26 mouse cellular contexts compared by ENCODE assay signal in the genomic region with DNA sequence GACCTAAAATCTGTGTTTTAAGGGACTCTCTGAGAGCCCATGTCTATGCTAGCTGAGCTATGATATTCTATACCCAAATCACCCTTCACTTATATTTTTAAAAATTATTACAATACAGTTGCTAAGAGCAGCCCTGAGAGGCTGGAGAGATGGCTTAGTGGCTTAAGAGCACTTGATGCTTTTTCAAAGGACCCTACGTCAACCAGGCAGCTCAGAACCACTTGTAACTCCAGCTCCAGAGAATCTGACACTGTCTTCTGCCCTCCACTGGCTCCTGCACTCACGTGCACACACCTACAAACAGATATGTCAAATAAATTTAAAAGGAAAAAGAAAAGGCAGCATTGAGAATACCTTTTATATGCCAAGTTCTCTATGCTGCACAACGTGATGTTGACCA.
"Had no signal": no experiment of that assay in that cellular context is flagged by ENCODE, and none has a peak within 500 bp of the region (broad histone marks: within the 10 kb centered on the region; RNA-seq: fewer than 3 reads in every experiment).

No protein-coding gene starts in this region.

- H3K4me2 ChIP-seq: heart, embryonic 11.5 days; heart, embryonic 13.5 days; heart, embryonic 15.5 days; hindbrain, embryonic 12.5 days; hindbrain, embryonic 14.5 days; intestine, embryonic 15.5 days; limb, embryonic 12.5 days had no signal

- H3K27me3 ChIP-seq: heart, embryonic 13.5 days; heart, embryonic 15.5 days; hindbrain, embryonic 12.5 days; intestine, embryonic 15.5 days; limb, embryonic 12.5 days had no signal

- H3K27ac ChIP-seq: gastrocnemius, adult 2 months; heart, adult 2 months; heart, embryonic 13.5 days; heart, embryonic 15.5 days; hindbrain, embryonic 10.5 days; hindbrain, embryonic 12.5 days; hindbrain, embryonic 14.5 days; intestine, embryonic 15.5 days; layer of hippocampus, adult 2 months; left cerebral cortex, adult 2 months; limb, embryonic 10.5 days; limb, embryonic 12.5 days had no signal

- H3K9ac ChIP-seq: heart, embryonic 13.5 days; heart, embryonic 15.5 days; hindbrain, embryonic 12.5 days; hindbrain, embryonic 14.5 days; intestine, embryonic 15.5 days; limb, embryonic 12.5 days had no signal

- ATAC-seq: hindbrain, embryonic 16.5 days; inflammation-experienced regulatory T-cells, adult 6 months; intestine, embryonic 15.5 days; intestine, postnatal 0 days had no signal

- H3K4me1 ChIP-seq: heart, embryonic 13.5 days; heart, embryonic 15.5 days; hindbrain, embryonic 10.5 days; hindbrain, embryonic 12.5 days; intestine, embryonic 15.5 days; limb, embryonic 10.5 days; limb, embryonic 12.5 days had no signal

- DNase-seq: gastrocnemius, adult 2 months; gastrocnemius, postnatal 10 days; gastrocnemius, postnatal 25 days; heart, adult 2 months; heart, postnatal 14 days; heart, postnatal 4 days; kidney, adult 18-20 months; kidney, adult 8-10 months; kidney, postnatal 10 days; kidney, postnatal 25 days; kidney, postnatal 4 days; liver had no signal

- H3K9me3 ChIP-seq: heart, embryonic 13.5 days; heart, embryonic 15.5 days; hindbrain, embryonic 10.5 days; hindbrain, embryonic 12.5 days; intestine, embryonic 15.5 days; limb, embryonic 10.5 days; limb, embryonic 12.5 days had no signal

- H3K4me3 ChIP-seq: gastrocnemius, adult 2 months; heart, adult 2 months; heart, embryonic 13.5 days; heart, embryonic 15.5 days; hindbrain, embryonic 10.5 days; hindbrain, embryonic 12.5 days; intestine, embryonic 15.5 days; layer of hippocampus, adult 2 months; left cerebral cortex, adult 2 months; limb, embryonic 10.5 days; limb, embryonic 12.5 days had no signal
